Mouse (Mus musculus) spleen, adult 2 months (tissue): ENCODE results near the gene Rps19bp1.

ENCODE experiments used
- CTCF ChIP-seq: fragments of 200-500 bp; IDR thresholded peaks from 2 replicates; pipeline ENCODE4 v1.5.1; 2011; ENCODE audit warnings: mild to moderate bottlenecking, inconsistent platforms; ENCODE audit not compliant: insufficient read depth, insufficient read length, insufficient replicate concordance; ENCODE audit errors: extremely low read depth
- POLR2A ChIP-seq: fragments of 200-500 bp; IDR thresholded peaks from 2 replicates; pipeline ENCODE4 v1.6.1; 2011; ENCODE audit warnings: low read depth, low read length, inconsistent platforms

DNA sequence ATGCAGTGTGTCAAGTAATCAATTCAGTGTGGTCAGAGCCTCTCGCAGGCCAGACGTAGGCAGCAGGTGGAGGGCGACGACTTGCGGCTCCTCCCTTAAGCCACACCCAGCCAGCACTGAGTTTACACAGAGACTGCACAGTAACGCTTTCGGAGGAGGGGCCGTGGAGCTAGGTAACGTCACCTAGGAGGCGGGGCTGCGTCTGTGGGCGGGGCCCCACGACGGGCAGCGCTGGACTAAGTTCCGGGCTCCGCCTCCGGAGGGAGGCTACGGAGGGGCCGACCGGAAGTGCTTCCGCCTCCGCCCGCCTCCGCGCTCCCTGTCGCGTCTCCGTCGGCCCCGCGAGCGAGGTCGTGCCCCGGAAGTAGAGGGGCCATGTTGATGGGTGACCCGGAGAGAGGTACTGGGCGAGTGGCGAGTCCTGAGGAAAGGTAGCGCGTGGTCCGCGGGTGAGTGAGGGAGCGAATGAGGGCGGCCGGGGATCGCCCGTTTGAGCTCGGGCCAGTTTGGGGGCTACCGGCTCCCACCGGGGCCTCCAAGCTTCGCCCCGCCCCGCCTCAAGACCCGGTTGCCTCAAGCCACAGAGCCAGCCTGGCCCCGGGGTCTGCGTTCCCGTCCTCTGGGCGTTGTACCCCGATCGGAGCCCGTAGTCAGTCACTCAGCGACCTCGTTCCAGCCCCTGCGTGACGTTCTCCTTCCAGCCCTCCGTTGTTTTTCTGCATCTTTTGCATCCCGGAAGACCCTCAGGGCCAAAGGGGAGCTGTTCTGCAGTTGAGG lies 30.2 kb downstream of the Rps19bp1 start, which contains the start of gene Mief1:
- TF ChIP-seq POLR2A (peak; percentile 54), CTCF (no peak)
